Mouse (Mus musculus): ENCODE measurements around the gene Ap3d1. TPM values are rescaled to one million over a fixed set of nuclear protein-coding genes. Genes with fewer than 3 reads are reported as not detected.

The Ap3d1 gene
- polyA plus RNA-seq, 1 experiment from 2014 or later, result 54.2 TPM

- Histone ChIP-seq H3K36me3 (ENCODE audit: insufficient read depth, low read length) (peaks cover 77% of the 10 kb centered on the region), H3K27ac (no peak overlapping the region), H3K4me3 (replicated peaks; ENCODE audit: low read depth, low read length) (no peak overlapping the region), H3K4me2 (ENCODE audit: low read length) (no peak overlapping the region), H3K9ac (ENCODE audit: low read depth, low read length) (no peak overlapping the region), H3K4me1 (replicated peaks; ENCODE audit: insufficient read depth, low read length) (no peaks in the 10 kb centered on the region), H3K27me3 (ENCODE audit: insufficient read depth, low read length) (no peaks in the 10 kb centered on the region), H3K9me3 (replicated peaks; ENCODE audit: low read length) (no peaks in the 10 kb centered on the region)
- DNase-seq (ENCODE audit: low spot score) (no peak), ATAC-seq (replicated peaks; ENCODE audit: low FRiP score, low read depth) (no peak)
- TF ChIP-seq CTCF (IDR thresholded peaks at IDR 0.05; ENCODE audit: low read depth), result no peak
- WGBS, result 83% methylated on average over 5 of the region's 5 CpGs
Measured at GRCm38 (mm10) chr10:80727369-80728127, 14.5 kb downstream of the Ap3d1 start.

DNA sequence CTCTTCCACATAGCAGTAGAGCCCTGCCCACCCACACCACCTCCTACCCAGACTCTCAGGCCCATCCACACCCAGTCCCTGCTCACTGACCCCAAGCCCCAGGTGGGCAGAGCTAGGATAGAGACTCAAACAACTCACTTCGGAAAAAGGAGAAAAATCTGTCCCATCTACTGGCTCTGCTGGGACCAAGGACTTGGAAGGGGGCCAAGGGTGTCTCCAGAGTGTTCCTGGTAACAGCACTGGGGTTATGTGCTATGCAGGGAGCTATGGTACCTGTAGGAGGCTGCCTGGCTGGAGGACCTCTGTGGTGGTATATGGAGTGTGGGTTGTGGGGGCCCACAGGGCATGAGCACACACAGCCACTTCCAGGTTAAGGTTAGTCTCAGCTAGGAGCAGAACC lies 24.8 kb downstream of the Ap3d1 start:
- 88% methylated on average over 1 of the region's 1 CpGs for WGBS
- Histone ChIP-seq H3K27me3 (ENCODE audit: insufficient read depth, low read length) (no peaks in the 10 kb centered on the region), H3K36me3 (ENCODE audit: insufficient read depth, low read length) (peaks cover 91% of the 10 kb centered on the region), H3K9ac (ENCODE audit: low read depth, low read length) (no peak overlapping the region), H3K4me1 (replicated peaks; ENCODE audit: insufficient read depth, low read length) (no peaks in the 10 kb centered on the region), H3K9me3 (replicated peaks; ENCODE audit: low read length) (no peaks in the 10 kb centered on the region), H3K4me2 (ENCODE audit: low read length) (no peak overlapping the region), H3K27ac (no peak overlapping the region), H3K4me3 (replicated peaks; ENCODE audit: low read depth, low read length) (no peak overlapping the region)
- TF ChIP-seq CTCF (IDR thresholded peaks at IDR 0.05; ENCODE audit: low read depth), result no peak
- no peak for DNase-seq (ENCODE audit: low spot score)
- ATAC-seq (replicated peaks; ENCODE audit: low FRiP score, low read depth), result no peak

- no peak for TF ChIP-seq CTCF (IDR thresholded peaks at IDR 0.05; ENCODE audit: low read depth)
- no peak overlapping the region for H3K4me3 ChIP-seq (replicated peaks; ENCODE audit: low read depth, low read length)
- WGBS, result 84% methylated on average over 3 of the region's 3 CpGs
- no peaks in the 10 kb centered on the region for H3K9me3 ChIP-seq (replicated peaks; ENCODE audit: low read length)
- no peaks in the 10 kb centered on the region for H3K27me3 ChIP-seq (ENCODE audit: insufficient read depth, low read length)
- DNase-seq (ENCODE audit: low spot score) (no peak), ATAC-seq (replicated peaks; ENCODE audit: low FRiP score, low read depth) (no peak)
- no peak overlapping the region for H3K27ac ChIP-seq
- H3K4me2 ChIP-seq (ENCODE audit: low read length), result no peak overlapping the region
- no peak overlapping the region for H3K9ac ChIP-seq (ENCODE audit: low read depth, low read length)
- H3K36me3 ChIP-seq (ENCODE audit: insufficient read depth, low read length), result peaks cover 91% of the 10 kb centered on the region
- H3K4me1 ChIP-seq (replicated peaks; ENCODE audit: insufficient read depth, low read length), result no peaks in the 10 kb centered on the region
Measured at GRCm38 (mm10) chr10:80710834-80711233, 31.2 kb downstream of the Ap3d1 start.

- H3K9ac ChIP-seq (ENCODE audit: low read depth, low read length), result no peak overlapping the region
- TF ChIP-seq CTCF (IDR thresholded peaks at IDR 0.05; ENCODE audit: low read depth), result no peak
- 84% methylated on average over 3 of the region's 3 CpGs for WGBS
- peaks cover 17% of the 10 kb centered on the region for H3K4me1 ChIP-seq (replicated peaks; ENCODE audit: insufficient read depth, low read length)
- DNase-seq (ENCODE audit: low spot score) (no peak), ATAC-seq (replicated peaks; ENCODE audit: low FRiP score, low read depth) (no peak)
- H3K4me2 ChIP-seq (ENCODE audit: low read length), result no peak overlapping the region
- H3K27ac ChIP-seq, result no peak overlapping the region
- H3K36me3 ChIP-seq (ENCODE audit: insufficient read depth, low read length), result peaks cover 40% of the 10 kb centered on the region
- H3K4me3 ChIP-seq (replicated peaks; ENCODE audit: low read depth, low read length), result no peak overlapping the region
- no peaks in the 10 kb centered on the region for H3K27me3 ChIP-seq (ENCODE audit: insufficient read depth, low read length)
- no peaks in the 10 kb centered on the region for H3K9me3 ChIP-seq (replicated peaks; ENCODE audit: low read length)
Measured at GRCm38 (mm10) chr10:80705479-80705878, 36.6 kb downstream of the Ap3d1 start.

- H3K4me3 ChIP-seq (replicated peaks; ENCODE audit: low read depth, low read length), result no peak overlapping the region
- no peak overlapping the region for H3K4me2 ChIP-seq (ENCODE audit: low read length)
- H3K27ac ChIP-seq, result no peak overlapping the region
- H3K36me3 ChIP-seq (ENCODE audit: insufficient read depth, low read length), result peaks cover 35% of the 10 kb centered on the region
- H3K9ac ChIP-seq (ENCODE audit: low read depth, low read length), result no peak overlapping the region
- no peaks in the 10 kb centered on the region for H3K9me3 ChIP-seq (replicated peaks; ENCODE audit: low read length)
- TF ChIP-seq CTCF (IDR thresholded peaks at IDR 0.05; ENCODE audit: low read depth), result no peak
- no peak for ATAC-seq (replicated peaks; ENCODE audit: low FRiP score, low read depth)
- no peaks in the 10 kb centered on the region for H3K27me3 ChIP-seq (ENCODE audit: insufficient read depth, low read length)
- DNase-seq (ENCODE audit: low spot score), result no peak
- H3K4me1 ChIP-seq (replicated peaks; ENCODE audit: insufficient read depth, low read length), result peaks cover 20% of the 10 kb centered on the region
- WGBS, result 53% methylated on average over 3 of the region's 3 CpGs
Measured at GRCm38 (mm10) chr10:80705033-80705432, 37.0 kb downstream of the Ap3d1 start.

- Histone ChIP-seq H3K27me3 (ENCODE audit: insufficient read depth, low read length) (no peaks in the 10 kb centered on the region), H3K9ac (ENCODE audit: low read depth, low read length) (no peak overlapping the region), H3K4me2 (ENCODE audit: low read length) (no peak overlapping the region), H3K4me3 (replicated peaks; ENCODE audit: low read depth, low read length) (no peak overlapping the region), H3K36me3 (ENCODE audit: insufficient read depth, low read length) (peaks cover 29% of the 10 kb centered on the region), H3K27ac (no peak overlapping the region), H3K4me1 (replicated peaks; ENCODE audit: insufficient read depth, low read length) (peaks cover 24% of the 10 kb centered on the region), H3K9me3 (replicated peaks; ENCODE audit: low read length) (no peaks in the 10 kb centered on the region)
- ATAC-seq (replicated peaks; ENCODE audit: low FRiP score, low read depth) (no peak), DNase-seq (ENCODE audit: low spot score) (no peak)
- 84% methylated on average over 5 of the region's 5 CpGs for WGBS
- TF ChIP-seq CTCF (IDR thresholded peaks at IDR 0.05; ENCODE audit: low read depth), result no peak
Measured at GRCm38 (mm10) chr10:80704418-80704817, 37.6 kb downstream of the Ap3d1 start.

All from kidney, postnatal 0 days (tissue).